Mouse (Mus musculus) cerebellum, adult 9-10 months (tissue): ENCODE data around the gene Evc.

Source experiments
- DNase-seq: peaks from one replicate; pipeline ENCODE4 v3.0.0; 2022

The Evc gene

GRCm38 (mm10) chr5:37241224-37241623 lies 95.5 kb downstream of the Evc start:
- no peak for DNase-seq

GRCm38 (mm10) chr5:37240550-37240949 lies 96.1 kb downstream of the Evc start:
- no peak for DNase-seq
